Mouse (Mus musculus) adrenal gland, adult 10 weeks (tissue): ENCODE measurements around the gene Dtd1. TPM values are rescaled to one million over a fixed set of nuclear protein-coding genes. Genes with fewer than 3 reads are reported as not detected.

ENCODE experiments used
- polyA plus RNA-seq: library from polyadenylated mRNA; stranded (reverse); fragments of 350-450 nt; fragmentation: Illumina TruSeq; extraction: RNeasy Lipid Tissue Mini Kit (QIAGEN cat#74804); gene quantifications from one replicate; pipeline ENCODE4 v1.2.3, GENCODE M21; 2014; ENCODE audit warnings: low read depth, low replicate concordance

The Dtd1 gene
- polyA plus RNA-seq, result 18.3 TPM

DNA sequence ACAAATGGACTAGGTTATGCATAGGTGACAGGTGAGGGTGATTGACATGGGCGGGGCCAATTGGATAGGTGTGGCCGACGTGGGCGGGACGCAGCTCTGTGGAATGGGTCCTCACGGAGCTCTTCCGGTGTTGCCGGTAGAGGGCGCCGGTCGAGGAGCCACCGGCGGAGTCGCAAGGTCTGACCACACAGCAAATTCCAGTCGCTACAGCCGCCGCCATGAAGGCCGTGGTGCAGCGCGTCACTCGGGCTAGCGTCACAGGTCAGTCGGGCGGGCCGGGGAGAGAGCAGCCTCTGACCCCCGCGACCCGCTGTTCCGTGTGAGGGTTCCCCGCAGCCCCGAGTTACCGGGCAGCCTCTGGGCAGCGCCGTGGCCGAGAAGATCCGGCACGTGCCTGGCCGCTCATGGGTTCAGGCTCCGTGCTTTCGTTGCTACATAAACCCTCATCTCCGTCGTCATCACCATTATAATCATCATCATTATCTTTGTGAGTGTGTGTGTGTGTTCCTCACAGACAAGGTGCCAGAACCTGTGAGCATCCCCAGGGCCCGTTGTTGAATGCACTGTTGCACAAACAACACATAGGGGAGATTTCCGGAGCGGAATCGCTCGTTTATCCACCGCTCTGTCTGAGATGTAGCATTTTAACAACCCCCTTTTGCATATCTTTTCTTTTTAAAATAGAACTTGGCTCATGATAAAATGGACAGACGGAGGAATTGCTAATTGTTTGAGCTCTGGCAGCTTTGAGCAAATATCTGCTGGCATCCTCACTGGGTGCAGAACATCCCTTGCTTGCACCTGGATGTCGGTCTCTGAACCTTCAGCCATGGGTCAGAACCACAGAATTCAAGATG, at the start of gene Dtd1:
Gene Dtd1 (plus strand): TSS at position 67 of the 857 bp plus-strand sequence.

DNA sequence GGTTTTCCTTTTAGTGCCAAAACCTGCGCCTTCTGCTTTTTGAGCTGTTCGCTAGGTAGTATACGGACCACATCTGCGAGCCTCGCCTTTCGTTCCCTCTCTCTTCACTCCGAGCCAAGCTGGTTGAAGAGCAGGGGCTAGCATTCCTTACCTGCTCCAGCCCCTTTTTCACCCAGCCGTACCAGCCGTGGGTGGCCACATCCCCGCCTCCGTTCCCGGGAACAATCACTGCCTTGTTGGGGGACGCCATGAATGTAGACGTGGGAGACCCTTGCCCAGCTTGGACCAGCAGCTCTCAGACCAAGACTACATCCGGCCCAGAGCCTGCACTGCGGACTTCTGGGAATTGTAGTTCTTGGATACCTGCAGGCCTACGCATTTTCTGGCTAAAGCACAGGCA, 49.2 kb upstream of the Dtd1 start, which contains the start of gene Rbbp9:
Gene Rbbp9 (minus strand): TSS at position 341 of the 400 bp plus-strand sequence.

DNA sequence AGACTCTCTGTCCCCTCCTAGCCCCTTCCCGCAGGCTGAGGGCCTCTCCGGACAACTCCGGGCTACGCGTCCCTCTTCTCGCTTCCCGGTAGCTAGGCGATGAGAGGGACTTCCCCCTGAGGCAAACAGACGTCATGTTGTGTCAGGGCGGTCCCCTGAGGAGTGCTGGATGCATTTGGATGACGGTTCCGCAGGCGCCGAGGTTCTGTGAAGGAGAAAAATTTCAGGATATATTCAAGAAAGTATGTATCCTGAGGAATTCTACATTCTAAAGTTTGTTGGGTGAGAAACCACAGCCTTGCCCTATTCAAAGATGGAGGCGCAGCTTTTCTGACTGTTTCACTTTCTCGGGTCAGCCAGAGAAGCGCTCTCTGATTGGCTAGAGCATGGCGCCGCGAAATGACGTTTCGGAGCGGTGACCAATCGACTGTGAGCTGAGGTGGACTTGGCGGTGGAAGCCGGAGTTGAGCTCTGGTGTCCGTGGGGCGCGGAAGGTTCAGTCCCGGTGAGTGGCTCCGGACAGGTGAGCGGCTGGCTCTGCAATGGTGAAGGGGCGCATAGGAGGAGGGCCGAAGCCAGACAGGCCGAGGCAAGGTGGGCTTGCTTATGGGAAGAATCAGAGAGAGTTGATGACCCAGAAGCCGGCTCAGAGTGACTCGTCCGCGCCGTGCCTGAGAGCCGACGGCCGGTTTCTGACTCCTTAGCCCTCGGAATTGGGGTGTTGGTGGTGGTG, 43.7 kb upstream of the Dtd1 start, which contains the start of gene Sec23b:
Gene Sec23b (plus strand): TSS at position 410 of the 733 bp plus-strand sequence.

DNA sequence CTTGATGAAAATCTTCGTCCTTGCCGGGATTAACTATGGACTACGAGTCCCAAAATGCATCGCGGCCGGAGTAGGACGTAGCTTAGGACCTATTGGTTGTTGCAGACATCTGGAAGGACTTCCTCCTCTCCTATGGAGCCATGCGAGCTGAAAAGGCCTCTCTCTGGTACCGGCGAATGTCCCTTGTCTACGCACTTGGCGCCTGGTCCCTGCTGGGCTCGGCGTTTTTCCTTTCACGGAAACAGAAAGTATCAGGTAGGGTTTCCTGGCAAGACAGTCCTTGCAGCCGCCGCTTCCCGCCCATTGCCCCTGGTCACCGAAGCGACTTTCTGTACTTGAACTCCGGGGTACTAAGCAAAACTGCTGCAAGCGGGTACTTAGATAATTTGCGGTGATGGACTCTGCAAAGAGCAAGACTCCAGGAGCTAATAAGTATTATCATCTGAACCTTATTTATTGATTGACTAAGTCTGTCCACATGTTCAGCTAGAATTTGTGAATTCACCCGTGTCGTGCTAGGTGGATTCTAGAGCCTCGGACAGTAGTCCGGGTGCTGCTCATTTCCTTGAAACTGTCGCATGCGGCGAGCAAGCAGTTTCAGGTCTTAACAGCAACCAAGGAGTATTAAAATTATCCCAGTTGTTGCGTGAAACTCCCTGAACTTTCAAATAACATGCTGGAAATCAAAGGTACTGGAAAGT, 5.6 kb upstream of the Dtd1 start, which contains the start of gene Smim26:
Gene Smim26 (plus strand): TSS at position 104 of the 701 bp plus-strand sequence.

Other genes with a start within 250 kb of the Dtd1 start
- gene Kat14, start 230.9 kb upstream of the Dtd1 start, polyA plus RNA-seq, result 10.1 TPM
- gene Pet117, start 230.9 kb upstream of the Dtd1 start, polyA plus RNA-seq, result 8.5 TPM
- 5.9 TPM for gene Dzank1, start 72.5 kb upstream of the Dtd1 start, polyA plus RNA-seq
- 54.4 TPM for gene Polr3f, start 72.2 kb upstream of the Dtd1 start, polyA plus RNA-seq
- gene Rbbp9, start 49.0 kb upstream of the Dtd1 start, polyA plus RNA-seq, result 126 TPM
- gene Sec23b, start 43.7 kb upstream of the Dtd1 start, polyA plus RNA-seq, result 134 TPM
- gene Smim26, start 5.8 kb upstream of the Dtd1 start, polyA plus RNA-seq, result 41.1 TPM
- not detected for gene Scp2d1, start 223.8 kb downstream of the Dtd1 start, polyA plus RNA-seq